Mouse (Mus musculus): ENCODE data around the gene Eef1g. TPM values are rescaled to one million over a fixed set of nuclear protein-coding genes. Genes with fewer than 3 reads are reported as not detected.

Gene Eef1g
- total RNA-seq, 2 experiments from 2014 or later: 241 to 256 TPM

DNA sequence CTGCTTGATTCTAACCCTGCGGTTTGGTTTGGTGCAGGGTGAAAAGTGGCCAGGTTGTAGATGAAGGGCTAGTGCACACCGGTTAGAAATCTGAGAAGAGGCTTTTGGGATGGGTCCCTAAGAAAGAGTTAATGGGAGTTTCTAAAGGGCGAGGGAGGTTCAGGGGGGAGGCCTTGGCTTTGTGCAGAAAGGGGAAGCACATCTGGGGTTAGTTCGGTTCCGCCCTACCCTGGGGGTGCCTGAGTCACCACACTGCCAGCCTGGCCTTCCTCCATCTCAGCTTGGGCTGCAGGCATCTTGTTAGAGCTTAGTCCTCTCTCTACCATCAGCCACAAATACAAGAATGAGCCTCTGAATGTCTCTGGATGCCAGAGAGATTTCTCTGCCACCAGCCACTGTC, 13.9 kb downstream of the Eef1g start:
- DNase-seq (ENCODE audit: low spot score): no peak
- intact Hi-C loops (cut with DNase I): no loop called here

GRCm38 (mm10) chr19:8981450-8982168, 14.8 kb downstream of the Eef1g start:
- no peak for DNase-seq (ENCODE audit: low spot score)
- intact Hi-C loops (cut with DNase I): no loop called here

GRCm38 (mm10) chr19:8982303-8983149, 15.7 kb downstream of the Eef1g start:
- intact Hi-C loops (cut with DNase I): no loop called here
- DNase-seq (ENCODE audit: low spot score): no peak

- intact Hi-C loops (cut with DNase I): no loop called here
- peak; percentile 50 for DNase-seq (ENCODE audit: low spot score)
These were observed 16.4 kb downstream of the Eef1g start for GRCm38 (mm10) chr19:8983150-8983650.

GRCm38 (mm10) chr19:8984255-8984868, 17.5 kb downstream of the Eef1g start:
- intact Hi-C loops (cut with DNase I): no loop called here

DNA sequence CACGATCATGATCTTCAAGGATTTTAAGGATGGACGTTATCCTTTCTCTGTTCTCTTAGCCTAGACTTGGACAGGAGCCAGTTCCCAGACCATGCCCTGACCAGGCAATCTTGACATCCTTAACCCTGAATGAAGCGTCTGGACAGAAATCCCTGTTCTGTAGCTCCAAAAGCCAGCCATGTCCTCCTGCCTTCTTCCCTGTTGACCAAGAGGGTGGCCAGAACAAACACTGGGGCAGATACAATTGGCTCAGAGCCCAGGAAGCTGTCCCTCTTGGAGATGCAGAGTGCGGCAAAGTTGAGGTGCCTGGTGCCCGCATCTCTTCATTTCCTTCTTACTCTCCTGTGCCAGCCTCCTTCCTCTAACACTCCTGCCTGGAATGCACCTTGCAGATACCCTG, 19.1 kb downstream of the Eef1g start:
- no peak for DNase-seq (ENCODE audit: low spot score)
- intact Hi-C loops (cut with DNase I): no loop called here

More at GRCm38 (mm10) chr19:8984255-8984868, 17.5 kb downstream of the Eef1g start:
- peak; percentile 67 for DNase-seq (ENCODE audit: low spot score)

DNA sequence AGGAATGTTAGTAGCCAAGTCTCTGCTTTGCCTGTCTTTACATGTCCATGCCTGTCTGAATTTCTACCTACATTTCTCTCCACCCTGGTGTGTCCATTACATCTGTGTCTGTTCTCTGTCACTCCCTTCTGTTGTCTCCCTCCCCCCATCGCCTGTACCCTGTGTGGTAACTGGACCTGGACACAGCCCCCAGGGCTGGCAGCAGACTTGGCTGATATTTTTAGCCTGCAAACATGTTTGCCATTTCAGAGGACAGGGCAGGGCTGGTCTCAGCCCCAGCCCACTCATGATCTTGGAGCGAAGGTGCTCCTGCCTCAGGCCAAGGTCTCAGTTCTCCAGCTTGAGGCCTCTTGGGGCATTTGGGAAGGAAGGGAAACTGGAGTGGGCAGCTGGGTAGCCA, 21.0 kb downstream of the Eef1g start:
- intact Hi-C loops (cut with DNase I): no loop called here
- no peak for DNase-seq (ENCODE audit: low spot score)

- no peak for DNase-seq (ENCODE audit: low spot score)
- intact Hi-C loops (cut with DNase I): no loop called here
These were observed 21.7 kb downstream of the Eef1g start for GRCm38 (mm10) chr19:8988346-8989065.

DNA sequence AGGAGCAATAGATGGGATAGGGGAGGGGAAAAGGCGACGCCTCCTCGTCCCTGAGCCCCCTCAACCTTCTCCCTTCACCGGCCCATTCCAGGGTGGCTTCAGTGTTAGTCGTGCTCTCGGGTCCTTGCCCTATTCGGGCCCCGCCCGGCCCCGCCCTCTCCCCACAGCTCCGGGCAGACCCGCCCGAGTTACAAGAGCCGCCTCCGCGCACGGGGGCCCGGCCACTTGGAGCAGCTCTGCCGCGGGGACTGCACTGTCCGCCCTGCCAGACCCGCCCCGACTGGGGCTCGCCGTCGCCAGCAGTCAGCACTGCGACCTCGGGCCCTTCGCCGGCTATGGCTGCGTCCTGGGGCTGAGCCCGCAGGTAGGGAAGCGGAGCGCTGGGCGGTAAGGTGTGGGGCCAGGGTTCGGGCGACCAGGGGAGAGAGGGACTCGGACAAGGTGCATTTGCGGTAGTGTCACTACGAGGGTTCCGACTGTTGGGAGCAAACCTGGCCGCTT, 22.3 kb downstream of the Eef1g start, which contains the start of gene Ahnak:
Gene Ahnak, plus strand, starts transcription at position 219 of the 501 bp plus-strand sequence.
- peak; percentile 84 for DNase-seq (ENCODE audit: low spot score)
- intact Hi-C loops (cut with DNase I): no loop called here

GRCm38 (mm10) chr19:8989567-8990431, 23.0 kb downstream of the Eef1g start:
- intact Hi-C loops (cut with DNase I): no loop called here
- peak; percentile 90 for DNase-seq (ENCODE audit: low spot score)

GRCm38 (mm10) chr19:8990432-8991102, 23.7 kb downstream of the Eef1g start:
- DNase-seq (ENCODE audit: low spot score): no peak
- intact Hi-C loops (cut with DNase I): no loop called here

DNA sequence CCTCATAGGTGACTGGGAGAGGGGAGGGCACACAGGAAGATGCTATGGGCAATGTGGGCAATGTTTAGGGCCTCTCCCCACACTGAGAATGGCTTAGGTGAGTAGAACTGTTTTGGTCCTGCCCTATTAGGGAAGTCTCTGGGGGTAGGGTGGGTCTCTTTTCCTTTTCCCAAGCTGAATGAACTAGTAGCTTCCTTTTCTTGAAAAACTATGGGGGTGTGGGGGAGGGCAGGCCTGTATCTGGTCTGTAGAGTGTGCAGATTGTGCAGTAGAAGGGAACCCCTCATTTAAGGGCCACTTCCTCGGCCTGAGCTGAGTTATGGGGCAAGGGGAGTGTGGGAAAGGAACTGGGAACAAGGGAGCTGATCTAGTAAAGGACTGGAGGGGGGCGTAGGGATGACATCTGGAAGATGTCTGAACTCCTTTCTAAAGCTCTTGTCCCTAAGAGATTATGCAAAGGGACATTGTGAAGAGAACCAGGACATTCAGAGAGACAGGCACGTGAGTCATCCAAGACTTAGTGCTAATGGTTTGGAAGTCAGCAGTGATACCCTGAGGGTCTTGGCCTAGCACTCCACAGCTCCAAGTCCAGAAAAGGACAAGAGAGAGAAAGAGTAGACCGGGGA, 24.5 kb downstream of the Eef1g start:
- DNase-seq (ENCODE audit: low spot score): no peak
- intact Hi-C loops (cut with DNase I): no loop called here

- intact Hi-C loops (cut with DNase I): loop anchor here (2.0 kb wide), 1 partner anchor 91 kb away; no protein-coding TSS in a partner anchor
These were observed 25.3 kb downstream of the Eef1g start for GRCm38 (mm10) chr19:8991871-8992735.

GRCm38 (mm10) chr19:8992769-8993624, 26.2 kb downstream of the Eef1g start:
- peak; percentile 88 for DNase-seq (ENCODE audit: low spot score)
- intact Hi-C loops (cut with DNase I): loop anchor here (2.0 kb wide), 1 partner anchor 90 kb away; no protein-coding TSS in a partner anchor

More at GRCm38 (mm10) chr19:8991871-8992735, 25.3 kb downstream of the Eef1g start:
- DNase-seq (ENCODE audit: low spot score): no peak

- DNase-seq (ENCODE audit: low spot score): no peak
- intact Hi-C loops (cut with DNase I): loop anchor here (2.0 kb wide), 1 partner anchor 89 kb away; no protein-coding TSS in a partner anchor
These were observed 26.7 kb downstream of the Eef1g start for GRCm38 (mm10) chr19:8993625-8993912.

Data from heart, postnatal 25 days (tissue).